Mouse (Mus musculus) left cerebral cortex, postnatal 10 days (tissue): ENCODE results near the gene Il17rd. TPM values are rescaled to one million over a fixed set of nuclear protein-coding genes. Genes with fewer than 3 reads are reported as not detected.

Source experiments
- DNase-seq, 2 experiments: peaks; one replicate each; pipeline ENCODE4 v3.0.0; 2021 to 2022; ENCODE audit warnings: low spot score in 2 of 2, mixed read lengths in 1 of 2; ENCODE audit errors: extremely low spot score in 1 of 2
- intact Hi-C: fragments of 180-260 bp; cut with DNase I; formaldehyde crosslinking; loops from one replicate; pipeline ENCODE4 v1.15.1; 2025
- total RNA-seq, 2 experiments: library from RNA; stranded (reverse); gene quantifications; 2 replicates each; pipeline ENCODE4 v1.2.3; 2021

Gene Il17rd
- 1 to 10 TPM; 3.3 to 4.3 TPM for total RNA-seq

- peak; percentile 81 to 94 for DNase-seq
- intact Hi-C loops: loop anchor here (5.0 kb wide), 1 partner anchor 44 kb away; no protein-coding TSS in a partner anchor
Observed at GRCm38 (mm10) chr14:27038783-27039182, at the start of gene Il17rd. Gene Il17rd, plus strand, starts transcription at chr14:27038941.

- intact Hi-C loops: no loop called here
- no peak for DNase-seq
Observed at GRCm38 (mm10) chr14:26991622-26992021, 47.1 kb upstream of the Il17rd start.

GRCm38 (mm10) chr14:26993427-26993826, 45.3 kb upstream of the Il17rd start:
- no peak for DNase-seq
- intact Hi-C loops: no loop called here

- peak in 1 of 2 experiments; percentile 51 for DNase-seq
- intact Hi-C loops: no loop called here
Observed at GRCm38 (mm10) chr14:26994211-26994741, 44.5 kb upstream of the Il17rd start, which contains the start of gene Hesx1. Gene Hesx1, plus strand, starts transcription at chr14:26994416.

- DNase-seq: no peak
- intact Hi-C loops: no loop called here
Observed at GRCm38 (mm10) chr14:26996257-26996656, 42.5 kb upstream of the Il17rd start.

- intact Hi-C loops: no loop called here
- no peak for DNase-seq
Observed at GRCm38 (mm10) chr14:27000386-27000785, 38.4 kb upstream of the Il17rd start.

GRCm38 (mm10) chr14:27004906-27005305, 33.8 kb upstream of the Il17rd start:
- DNase-seq: no peak

GRCm38 (mm10) chr14:27005937-27006336, 32.8 kb upstream of the Il17rd start:
- no peak for DNase-seq
- intact Hi-C loops: no loop called here

More at GRCm38 (mm10) chr14:27004906-27005305, 33.8 kb upstream of the Il17rd start:
- intact Hi-C loops: no loop called here

- intact Hi-C loops: no loop called here
- DNase-seq: no peak
Observed at GRCm38 (mm10) chr14:27011561-27011960, 27.2 kb upstream of the Il17rd start.

- DNase-seq: no peak
- intact Hi-C loops: no loop called here
Observed at GRCm38 (mm10) chr14:27013658-27014057, 25.1 kb upstream of the Il17rd start.

- DNase-seq: no peak
- intact Hi-C loops: no loop called here
Observed at GRCm38 (mm10) chr14:27017936-27018335, 20.8 kb upstream of the Il17rd start.

- intact Hi-C loops: no loop called here
- no peak for DNase-seq
Observed at GRCm38 (mm10) chr14:27019850-27020249, 18.9 kb upstream of the Il17rd start.

- peak in 1 of 2 experiments; percentile 50 for DNase-seq
- intact Hi-C loops: no loop called here
Observed at GRCm38 (mm10) chr14:27022876-27023275, 15.9 kb upstream of the Il17rd start.

GRCm38 (mm10) chr14:27024664-27025063, 14.1 kb upstream of the Il17rd start:
- intact Hi-C loops: loop anchor here (5.0 kb wide), 1 partner anchor 42 kb away; no protein-coding TSS in a partner anchor
- DNase-seq: no peak

- peak; percentile 59 to 72 for DNase-seq
- intact Hi-C loops: loop anchor here (5.0 kb wide), 3 partner anchors 47 to 357 kb away; no protein-coding TSS in a partner anchor
Observed at GRCm38 (mm10) chr14:27029771-27030173, 9.0 kb upstream of the Il17rd start.

- peak in 1 of 2 experiments; percentile 59 for DNase-seq
- intact Hi-C loops: loop anchor here (5.0 kb wide), 2 partner anchors 66 to 359 kb away; no protein-coding TSS in a partner anchor
Observed at GRCm38 (mm10) chr14:27031142-27031541, 7.6 kb upstream of the Il17rd start.

- intact Hi-C loops: loop anchor here (2.0 to 5.0 kb wide), 2 partner anchors 45 to 143 kb away; no protein-coding TSS in a partner anchor
- no peak for DNase-seq
Observed at GRCm38 (mm10) chr14:27037513-27037912, 1.2 kb upstream of the Il17rd start.

- intact Hi-C loops: loop anchor here (5.0 kb wide), 1 partner anchor 43 kb away; no protein-coding TSS in a partner anchor
- DNase-seq: peak in 1 of 2 experiments; percentile 81
Observed at GRCm38 (mm10) chr14:27039281-27040248, 824 bp downstream of the Il17rd start.

- intact Hi-C loops: no loop called here
- DNase-seq: no peak
Observed at GRCm38 (mm10) chr14:27040451-27040850, 1.7 kb downstream of the Il17rd start.
